Mouse (Mus musculus) embryonic facial prominence, embryonic 14.5 days (tissue): ENCODE measurements at regions not wholly inside any gene's neighbourhood (a gene's known extent, or its start where the extent isn't known, plus 50 kb on each side); places are given as distances from the start of the nearest gene placed in this dataset.

ENCODE experiments used
- ATAC-seq: fragments of 200-750 bp; cut with Nextera tagmentation; 2 replicates; pipeline ENCODE4 v1.8.0; 2017; ENCODE audit warnings: low read depth, moderate number of reproducible peaks, moderate TSS enrichment
- DNase-seq: peaks from one replicate; pipeline ENCODE4 v3.0.0-alpha.2; 2015; ENCODE audit warnings: low spot score
- H3K27ac ChIP-seq: fragments of 300-500 bp; sonication (generic); replicated peaks from 2 replicates; pipeline ENCODE4 v1.5.1; 2014; ENCODE audit warnings: low read depth, mild to moderate bottlenecking, low read length, moderate library complexity
- H3K27me3 ChIP-seq: fragments of 300-500 bp; sonication (generic); replicated peaks from 2 replicates; pipeline ENCODE4 v1.6.1; 2014; ENCODE audit warnings: low read length; ENCODE audit not compliant: control insufficient read depth, insufficient read depth
- H3K36me3 ChIP-seq: fragments of 300-500 bp; sonication (generic); 2 replicates; pipeline ENCODE4 v1.6.1; 2014; ENCODE audit warnings: low read length, mixed read lengths; ENCODE audit not compliant: control insufficient read depth, insufficient read depth
- H3K4me1 ChIP-seq: fragments of 300-500 bp; sonication (generic); 2 replicates; pipeline ENCODE4 v1.6.1; 2014; ENCODE audit warnings: antibody characterized with exemption, low read length; ENCODE audit not compliant: control insufficient read depth, insufficient read depth
- H3K4me2 ChIP-seq: fragments of 300-500 bp; sonication (generic); 2 replicates; pipeline ENCODE4 v1.6.1; 2014; ENCODE audit warnings: low read depth, mild to moderate bottlenecking, low read length, moderate library complexity, mixed read lengths
- H3K4me3 ChIP-seq: fragments of 300-500 bp; sonication (generic); 2 replicates; pipeline ENCODE4 v1.5.1; 2014; ENCODE audit warnings: low read depth, mild to moderate bottlenecking, low read length
- H3K9ac ChIP-seq: fragments of 300-500 bp; sonication (generic); 2 replicates; pipeline ENCODE4 v1.6.1; 2014; ENCODE audit warnings: low read depth, mild to moderate bottlenecking, low read length, moderate library complexity, mixed read lengths
- H3K9me3 ChIP-seq: fragments of 300-500 bp; sonication (generic); 2 replicates; pipeline ENCODE4 v1.6.1; 2016; ENCODE audit warnings: low read length; ENCODE audit not compliant: control insufficient read depth
- WGBS: fragments of 180-500 bp; shearing (Covaris S2); extraction: QIAGEN DNeasy Blood & Tissue Kit; methylation state at CpG from one replicate; pipeline ENCODE4 v1.1.7; 2014; 5-methylcytosine and 5-hydroxymethylcytosine counted together

GRCm38 (mm10) chr13:72578416-72578815, 50.2 kb upstream of the Irx2 start:
- Histone ChIP-seq H3K4me2 (no peak overlapping the region), H3K27me3 (no peaks in the 10 kb centered on the region), H3K9ac (no peak overlapping the region), H3K4me3 (no peak overlapping the region), H3K27ac (no peak overlapping the region), H3K9me3 (no peaks in the 10 kb centered on the region), H3K4me1 (no peaks in the 10 kb centered on the region), H3K36me3 (no peaks in the 10 kb centered on the region)
- ATAC-seq: no peak
- DNase-seq: no peak
- 83% methylated on average over 3 of the region's 3 CpGs for WGBS
